Mouse (Mus musculus): ENCODE data around the gene Pnmal2.

Gene Pnmal2

DNA sequence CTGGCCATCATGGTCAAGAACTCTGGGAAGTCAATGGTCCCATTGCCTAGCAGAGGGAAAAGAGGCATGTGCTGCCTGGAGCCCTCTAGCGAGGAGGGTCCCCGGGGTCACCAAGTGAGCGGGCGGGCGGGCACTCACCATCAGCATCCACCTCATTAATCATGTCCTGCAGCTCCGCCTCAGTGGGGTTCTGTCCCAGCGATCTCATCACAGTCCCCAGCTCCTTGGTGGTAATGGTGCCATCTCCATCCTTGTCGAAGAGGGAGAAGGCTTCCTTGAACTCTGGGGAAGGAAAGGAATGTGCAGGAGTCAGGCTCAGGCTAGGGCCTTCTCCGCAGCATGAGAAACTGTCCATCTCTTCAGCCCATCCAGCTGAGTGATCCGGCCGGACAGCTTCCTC, 27.0 kb upstream of the Pnmal2 start:
- WGBS, result 80% methylated on average over 11 of the region's 11 CpGs

DNA sequence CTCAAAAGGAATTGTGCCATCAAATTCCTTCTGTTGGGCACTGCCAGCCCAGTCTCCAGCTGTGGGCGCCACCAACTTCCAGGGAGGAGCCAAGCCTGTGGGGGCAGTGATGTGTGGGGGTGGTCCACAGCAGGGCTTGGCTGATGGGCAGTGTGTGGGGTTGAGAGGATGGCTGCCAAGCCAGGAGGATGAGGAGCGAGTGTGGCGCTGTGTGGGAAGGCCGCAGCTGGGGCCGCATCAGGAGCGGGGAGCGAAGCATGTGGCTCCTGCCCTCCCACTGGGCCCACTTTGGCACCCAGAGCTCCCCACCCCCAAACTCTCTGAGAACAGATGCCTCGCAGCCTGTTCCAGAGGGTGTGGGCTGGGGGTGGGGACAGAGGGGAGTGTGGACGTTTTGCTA, 26.5 kb upstream of the Pnmal2 start:
- WGBS, result 27% methylated on average over 9 of the region's 9 CpGs

DNA sequence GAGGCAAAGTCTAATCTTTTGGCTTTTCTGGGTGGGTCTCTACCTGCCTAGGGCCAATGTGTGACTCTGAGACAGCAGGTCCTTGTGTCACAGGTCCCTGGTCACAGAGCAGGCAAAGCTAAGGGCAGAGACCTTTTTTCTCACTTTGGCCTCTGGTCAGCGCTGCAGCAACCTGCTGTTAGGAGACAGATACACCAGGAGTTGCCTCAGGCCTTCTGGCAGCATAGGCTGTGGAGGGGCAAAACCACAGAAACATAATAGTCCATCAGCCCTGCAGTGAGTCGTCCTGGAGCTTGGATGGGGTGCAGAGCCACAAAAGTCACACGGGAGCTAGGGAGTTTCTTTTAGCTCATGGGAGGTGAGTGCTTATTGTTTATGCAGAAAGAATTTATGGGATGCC, 25.8 kb upstream of the Pnmal2 start:
- WGBS, result 53% methylated on average over 3 of the region's 3 CpGs

DNA sequence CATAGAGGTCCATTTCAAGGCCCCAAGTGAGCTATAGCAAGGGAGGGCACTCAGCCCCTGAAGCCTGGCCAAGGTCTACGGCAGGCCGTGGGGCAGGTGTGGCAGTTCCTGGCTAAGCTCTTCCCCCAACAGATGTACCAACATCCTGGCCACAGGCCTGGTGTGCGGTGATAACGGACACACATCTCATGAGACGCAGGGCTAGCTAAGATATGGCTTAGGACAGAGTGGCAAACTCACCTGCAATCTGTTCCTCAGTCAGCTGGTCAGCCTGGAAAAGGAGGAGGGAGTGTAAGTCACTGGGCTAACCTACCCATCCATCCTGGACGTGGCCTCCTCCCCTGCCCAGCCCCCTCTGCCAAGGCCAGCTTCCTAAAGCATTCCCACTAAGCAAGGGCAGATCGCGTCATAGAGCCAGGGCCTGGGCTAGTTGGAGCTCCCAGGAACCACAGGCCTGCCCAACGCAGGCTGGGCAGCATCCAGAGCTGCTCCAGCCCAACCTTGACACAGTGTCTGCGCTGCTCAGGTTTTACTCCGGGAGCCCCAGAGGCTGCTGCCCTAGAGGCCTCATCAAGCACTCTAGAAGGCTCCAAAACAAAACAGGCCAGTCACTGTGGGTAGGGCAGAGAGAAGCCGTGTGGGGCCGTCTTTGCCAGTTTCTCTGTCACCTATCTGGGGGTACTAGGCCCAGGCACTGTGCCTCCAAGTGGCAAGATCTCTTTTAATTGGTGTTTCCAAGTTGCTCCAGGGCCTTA, 24.9 kb upstream of the Pnmal2 start:
- 30% methylated on average over 13 of the region's 13 CpGs for WGBS

DNA sequence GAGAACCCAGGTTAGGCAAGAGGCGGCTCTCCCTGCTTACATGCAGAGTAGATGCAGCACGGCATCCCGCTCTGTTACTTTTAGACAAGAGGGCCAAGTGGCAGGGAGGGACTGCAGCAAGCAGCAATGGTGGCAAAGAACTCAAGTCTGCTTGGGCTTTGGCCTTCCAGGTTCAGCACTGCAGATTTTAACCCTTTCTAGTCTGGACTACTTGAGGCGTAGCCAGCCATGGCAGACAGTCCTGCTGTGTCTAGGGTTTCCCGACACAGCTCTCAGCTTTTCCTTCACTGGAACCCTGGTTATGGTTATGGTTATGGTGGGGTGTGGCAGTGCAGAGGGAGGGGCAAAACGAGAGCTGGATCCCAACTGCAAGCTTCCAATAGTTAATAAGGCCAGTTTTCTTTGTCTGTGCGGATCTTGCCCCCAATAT, 24.3 kb upstream of the Pnmal2 start:
- WGBS, result 25% methylated on average over 7 of the region's 7 CpGs

DNA sequence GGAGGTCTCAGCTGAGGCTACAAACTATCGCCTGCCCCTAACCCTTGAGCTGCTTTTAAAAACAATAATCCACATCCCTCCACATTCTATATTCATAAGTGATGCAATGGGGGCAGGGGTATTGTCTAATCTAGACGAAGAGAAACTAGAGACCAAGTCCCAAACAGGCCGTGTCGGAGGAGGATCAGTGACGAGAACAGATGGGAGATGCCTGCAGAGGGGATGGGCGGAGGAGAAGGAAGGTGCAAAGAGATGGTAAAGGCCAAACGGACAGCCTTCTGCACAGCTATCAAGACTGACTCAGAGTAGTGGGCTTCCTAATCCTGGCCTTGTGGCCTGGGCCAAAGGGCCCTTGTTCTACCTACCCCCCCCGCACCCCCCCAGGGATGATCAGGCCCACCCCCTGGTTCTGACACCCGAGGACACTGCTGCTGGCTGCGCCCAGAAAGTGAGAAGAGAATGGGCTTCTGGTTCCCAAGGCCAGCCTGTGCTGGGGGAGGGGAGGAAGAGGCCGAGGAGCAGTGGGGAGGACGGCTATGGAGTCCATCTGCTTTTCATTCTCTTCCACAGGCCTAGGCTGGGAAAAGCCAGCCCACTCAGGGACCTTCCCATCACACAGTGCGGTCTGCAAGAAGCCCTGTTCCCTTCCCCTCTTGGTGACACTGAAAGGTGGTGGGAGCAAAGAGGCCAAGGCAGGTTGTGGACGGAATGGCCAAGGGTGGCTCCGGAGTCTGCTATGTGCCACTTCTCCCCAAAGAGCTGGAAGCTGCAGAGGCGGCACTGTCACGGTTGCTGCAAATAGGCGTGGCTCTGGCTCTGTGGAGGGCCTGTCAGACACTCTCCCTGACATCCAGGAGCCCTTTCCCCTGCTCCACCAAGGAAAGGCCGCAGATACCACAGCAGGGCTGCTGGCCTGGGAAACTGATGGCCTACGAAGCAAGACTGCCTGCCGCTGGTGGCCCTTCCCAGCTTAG, 23.4 kb upstream of the Pnmal2 start:
- WGBS, result 24% methylated on average over 21 of the region's 21 CpGs

DNA sequence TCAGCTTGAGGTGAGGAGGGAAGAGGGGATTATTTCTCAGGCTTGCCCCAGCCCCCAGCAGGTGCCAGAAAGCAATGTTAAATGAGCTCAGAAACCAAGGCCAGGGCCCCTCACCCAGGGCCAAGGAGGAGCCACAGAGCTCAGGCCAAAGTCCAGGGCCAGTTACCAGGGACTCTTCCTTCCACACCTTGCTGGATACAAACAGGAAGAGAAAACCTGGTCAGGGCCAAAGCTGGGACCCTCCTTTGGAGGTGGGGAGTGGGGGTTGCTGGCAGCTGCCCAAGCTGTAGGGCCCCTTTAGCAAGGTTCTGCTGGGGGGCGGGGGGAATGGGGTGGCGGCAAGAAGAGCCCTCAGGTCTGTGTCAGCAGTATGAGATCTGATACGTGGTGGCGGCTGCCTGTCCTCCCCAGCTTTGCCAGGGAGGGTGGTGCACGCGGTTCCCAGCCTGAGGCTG, 22.6 kb upstream of the Pnmal2 start:
- WGBS, result 12% methylated on average over 6 of the region's 6 CpGs

DNA sequence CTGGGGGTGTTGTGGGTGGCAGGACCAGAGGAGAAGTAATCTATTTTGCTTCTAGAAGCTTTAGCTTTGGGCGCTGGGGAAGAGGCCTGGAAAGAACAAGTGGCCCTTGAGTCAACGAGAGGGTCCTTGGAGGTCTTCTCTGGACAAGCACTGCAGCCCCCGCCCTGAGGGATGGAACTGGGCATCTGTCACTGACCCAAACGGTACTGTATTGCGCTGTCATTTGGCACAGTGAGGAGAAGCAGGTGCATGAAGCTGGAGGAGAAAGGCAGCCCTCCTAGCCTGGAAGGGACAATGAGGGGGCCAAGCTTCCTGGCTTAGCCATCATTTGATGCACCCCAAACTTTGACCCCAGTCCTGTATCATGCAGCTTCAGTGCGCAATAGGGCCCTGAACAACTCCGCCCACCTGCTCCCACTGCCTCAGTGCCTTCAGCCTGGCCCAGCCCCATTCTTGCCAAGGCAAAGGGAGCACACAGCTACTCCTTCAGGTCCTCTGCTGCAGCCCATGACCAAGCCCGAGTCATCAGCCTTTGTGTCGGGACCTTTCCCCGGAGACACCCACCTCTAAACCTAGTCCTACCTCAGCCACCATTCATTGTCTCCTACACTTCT, 22.0 kb upstream of the Pnmal2 start:
- 10% methylated on average over 10 of the region's 10 CpGs for WGBS

DNA sequence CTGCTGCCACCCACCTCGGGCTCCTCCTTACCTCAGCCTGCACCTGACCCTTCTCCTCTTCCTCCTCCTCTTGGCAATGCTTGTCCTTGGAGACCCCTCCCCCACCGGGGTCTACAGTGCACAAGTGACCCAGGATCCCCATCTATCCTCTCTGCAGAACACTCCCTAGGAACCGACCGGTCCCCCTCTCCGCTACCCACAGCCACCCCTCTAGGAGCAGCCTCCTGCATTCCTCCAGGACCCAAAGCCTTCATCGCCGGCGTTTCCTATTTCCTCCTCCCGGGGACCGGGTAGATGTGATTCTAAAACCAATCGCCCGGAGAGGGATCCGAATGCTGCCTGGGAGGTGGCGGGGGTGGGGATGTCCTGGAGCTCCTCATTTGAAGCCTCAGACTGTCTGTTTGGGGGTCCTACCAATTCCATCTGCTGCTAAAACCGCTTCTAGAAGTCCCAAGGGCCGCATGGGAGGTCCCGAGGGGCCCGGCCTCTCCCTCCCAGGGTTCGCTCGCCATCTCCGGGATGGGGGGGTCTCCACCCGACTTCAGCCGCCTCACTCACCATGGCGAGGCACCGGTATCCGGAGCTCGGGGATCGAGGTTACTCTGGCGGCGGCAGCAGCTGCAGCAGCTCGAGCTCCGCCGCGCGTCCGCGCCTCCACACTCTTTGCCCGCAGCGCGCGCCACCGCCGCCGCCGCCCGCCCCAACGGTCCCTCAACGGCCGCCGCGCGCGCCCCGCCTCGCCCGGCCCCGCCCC, 21.0 kb upstream of the Pnmal2 start:
- WGBS, result under 1% methylated on average over 47 of the region's 57 CpGs

DNA sequence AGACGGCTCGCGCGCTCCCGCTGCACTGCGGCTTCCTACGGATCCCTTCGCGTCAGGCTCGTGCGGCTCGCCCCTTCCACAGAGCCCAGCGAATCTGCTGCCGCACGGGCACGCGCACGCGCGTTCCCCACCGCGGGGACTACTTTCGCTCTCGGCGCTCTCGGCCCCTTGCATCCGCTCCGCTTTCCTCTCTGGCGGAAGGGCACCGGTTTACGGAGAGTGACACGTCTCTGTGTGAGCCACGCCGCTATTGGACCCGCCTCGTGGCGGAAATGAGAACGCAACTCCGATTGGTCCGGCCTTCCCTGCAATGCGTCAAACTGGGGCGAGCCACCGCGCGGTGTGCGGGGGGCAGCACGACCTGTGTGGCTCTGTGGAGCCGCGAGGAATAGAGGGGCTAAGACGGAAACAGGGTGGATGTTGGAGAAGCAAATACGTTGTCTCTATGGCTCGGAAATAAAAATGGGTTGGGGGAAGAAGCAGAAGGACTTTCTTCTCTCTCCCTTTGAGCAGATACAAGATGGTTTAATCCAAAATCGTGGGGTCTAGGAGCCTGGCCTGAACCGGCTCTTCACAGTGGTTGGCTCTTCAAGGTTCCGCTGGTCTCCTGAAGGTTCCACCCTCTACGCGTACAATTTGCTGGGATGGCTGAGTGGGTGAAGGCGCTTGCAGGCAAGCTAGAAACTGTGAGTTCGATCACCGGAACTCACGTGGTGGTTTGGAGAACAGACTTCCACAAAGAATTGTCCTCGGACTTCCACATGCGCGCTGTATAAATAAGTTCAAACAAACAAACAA, 20.2 kb upstream of the Pnmal2 start, which contains the start of gene Calm3:
Gene Calm3, minus strand, starts transcription at position 78 of the 798 bp plus-strand sequence.
- 1% methylated on average over 64 of the region's 64 CpGs for WGBS

DNA sequence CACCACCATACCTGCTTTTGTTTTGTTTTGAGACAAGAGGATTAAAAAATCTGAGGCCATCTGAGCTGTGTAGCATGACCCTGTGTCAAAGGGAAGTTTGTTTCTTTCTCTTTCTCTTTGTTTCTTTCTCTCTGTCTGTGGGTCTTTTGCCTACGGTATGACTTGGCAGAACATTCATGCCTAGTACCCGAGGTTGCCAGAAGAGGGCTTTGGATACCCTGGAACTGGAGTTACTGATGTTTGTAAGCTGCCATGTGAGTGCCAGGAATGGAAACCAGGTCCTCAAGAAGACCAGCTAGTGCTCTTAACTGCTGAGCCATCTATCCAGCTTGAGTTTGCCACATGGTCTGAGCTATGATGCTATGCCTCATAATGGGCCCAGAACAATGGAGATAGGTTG, 16.1 kb upstream of the Pnmal2 start:
- WGBS, result 31% methylated on average over 2 of the region's 2 CpGs

DNA sequence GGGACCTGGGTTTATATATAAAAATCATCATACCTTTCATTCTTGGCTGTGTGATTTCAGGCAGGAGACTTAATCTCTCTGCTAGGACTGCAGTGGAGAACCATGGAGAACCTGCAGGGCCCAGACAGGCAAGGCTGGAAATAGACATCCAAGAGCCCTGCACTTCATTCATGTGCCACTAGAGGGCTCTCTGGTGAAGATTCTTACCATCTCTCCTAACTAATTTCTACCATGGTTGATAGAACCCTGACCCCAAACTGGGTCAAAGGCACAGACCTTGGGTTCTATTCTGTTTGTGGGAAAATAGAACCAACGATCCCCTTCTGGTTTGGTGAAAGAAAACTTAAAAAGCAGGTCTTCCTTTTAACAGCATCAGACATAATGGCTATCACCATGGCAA, 13.6 kb upstream of the Pnmal2 start:
- 0% methylated on average over 1 of the region's 1 CpGs for WGBS

DNA sequence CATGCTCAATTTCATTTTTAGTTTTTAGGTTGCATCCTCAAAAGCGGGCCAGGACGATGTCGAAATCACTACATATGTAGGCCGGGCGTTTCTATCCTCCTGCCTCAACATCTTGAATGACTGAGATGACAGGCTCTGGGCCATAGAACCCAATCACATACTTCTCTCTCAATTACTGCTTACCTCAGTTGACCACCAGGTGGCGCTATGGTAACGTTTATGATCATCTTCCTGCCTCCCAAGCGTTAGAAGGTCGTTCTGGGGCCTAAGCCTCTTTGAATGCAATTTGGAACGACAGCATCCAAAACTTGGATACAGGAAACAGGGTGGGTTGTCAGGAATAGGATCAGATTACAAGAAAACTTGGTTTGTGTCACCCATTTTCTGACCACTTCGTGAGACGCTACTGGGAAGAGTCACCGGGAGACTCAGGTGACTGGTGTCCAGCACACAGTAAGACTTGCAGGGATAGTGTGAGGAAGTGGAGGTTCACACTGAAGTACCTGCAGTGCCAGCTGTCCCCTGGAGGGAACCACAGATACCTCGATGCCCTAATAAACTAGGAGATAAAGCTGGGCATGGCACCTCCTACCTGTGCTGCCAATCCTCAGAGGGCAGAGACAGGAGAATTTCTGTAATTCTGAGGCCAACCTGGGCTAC, 12.4 kb upstream of the Pnmal2 start:
- 15% methylated on average over 14 of the region's 14 CpGs for WGBS

DNA sequence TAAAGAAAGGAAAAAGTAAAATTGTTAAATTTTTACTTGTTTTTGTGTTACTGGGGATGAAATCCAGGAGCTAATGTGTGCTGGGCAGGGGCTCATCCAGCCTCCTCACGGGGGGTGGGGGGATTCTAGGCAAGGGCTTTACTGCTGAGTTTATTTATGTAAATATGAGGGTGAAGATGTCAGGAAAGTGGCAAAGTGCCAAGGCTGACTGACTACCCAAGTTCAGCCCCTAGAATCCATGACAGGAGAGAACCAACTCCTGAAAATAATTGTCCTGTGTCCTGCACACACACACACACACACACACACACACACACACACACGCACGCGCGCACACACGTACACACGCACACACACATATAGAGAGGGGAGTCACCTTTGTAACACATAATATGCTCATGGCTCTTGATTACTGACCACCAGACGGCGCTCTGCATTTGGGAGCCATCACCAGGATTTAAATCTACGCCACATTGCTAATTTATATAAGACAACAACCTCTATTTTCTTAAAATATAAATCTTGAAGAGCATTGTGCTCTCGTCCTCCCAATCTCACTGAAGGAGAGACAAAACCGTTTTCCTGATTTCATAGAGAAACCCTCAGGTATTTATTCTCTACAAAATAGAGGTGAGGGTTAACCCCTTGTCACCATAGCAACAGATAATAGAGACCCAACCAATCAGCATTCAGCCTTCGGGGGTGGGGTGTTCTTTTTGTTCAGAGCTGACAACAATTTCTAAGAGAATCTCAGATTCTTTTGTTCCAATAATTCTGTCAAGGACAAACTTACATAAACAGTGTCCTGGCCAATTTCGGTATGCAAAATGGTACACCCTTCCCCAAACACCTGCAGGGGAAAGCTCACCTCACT, 11.5 kb upstream of the Pnmal2 start:
- WGBS, result 22% methylated on average over 14 of the region's 14 CpGs

DNA sequence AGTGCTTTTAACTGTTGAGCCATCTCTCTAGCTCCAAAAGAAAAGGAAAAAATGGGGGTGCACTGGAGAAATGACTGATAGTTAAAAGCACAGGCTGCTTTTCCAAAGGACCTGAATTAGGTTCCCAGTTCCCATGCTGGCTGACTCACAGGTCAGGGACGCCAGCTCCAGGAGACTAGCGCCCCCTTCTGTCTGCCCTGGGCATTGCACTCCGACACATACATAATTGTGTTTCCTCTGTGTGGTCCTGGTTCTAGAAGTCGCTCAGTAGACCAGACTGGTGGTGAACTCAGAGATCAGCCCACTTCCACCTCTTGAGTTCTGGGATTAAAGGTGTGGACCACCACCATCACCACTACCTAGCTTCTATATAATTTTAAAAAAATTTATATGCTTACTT, 7.2 kb upstream of the Pnmal2 start:
- 50% methylated on average over 4 of the region's 4 CpGs for WGBS

DNA sequence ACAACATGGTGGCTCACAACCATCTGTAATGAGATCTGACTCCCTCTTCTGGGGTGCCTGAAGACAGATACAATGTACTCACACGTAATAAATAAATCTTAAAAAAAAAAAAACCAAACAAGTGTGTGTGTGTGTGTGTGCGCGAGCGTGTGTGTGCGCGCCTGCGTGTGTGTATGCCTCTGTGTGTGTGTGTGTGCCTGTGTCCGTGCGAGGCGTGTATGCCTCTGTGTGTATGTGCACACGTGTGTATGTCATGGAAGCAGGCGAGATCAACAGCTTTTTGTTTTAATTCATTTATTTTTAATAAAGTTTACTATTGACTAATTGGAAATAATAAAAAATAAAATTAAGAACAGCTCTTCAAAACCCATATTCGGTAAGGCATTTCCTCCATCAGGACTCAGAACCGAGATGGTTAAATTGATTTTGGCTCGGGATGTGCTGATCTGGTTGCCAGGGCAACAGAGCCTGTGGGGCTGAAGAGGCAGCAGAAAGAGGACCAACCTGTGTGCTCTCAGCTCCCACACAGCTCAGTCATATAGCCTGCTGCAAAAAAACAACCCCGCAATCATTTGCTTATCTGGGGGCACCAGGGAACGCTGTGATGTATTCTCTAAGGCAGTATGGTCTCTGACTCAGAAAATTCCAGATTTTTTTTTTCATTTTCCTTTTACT, 6.2 kb upstream of the Pnmal2 start:
- 50% methylated on average over 17 of the region's 17 CpGs for WGBS

DNA sequence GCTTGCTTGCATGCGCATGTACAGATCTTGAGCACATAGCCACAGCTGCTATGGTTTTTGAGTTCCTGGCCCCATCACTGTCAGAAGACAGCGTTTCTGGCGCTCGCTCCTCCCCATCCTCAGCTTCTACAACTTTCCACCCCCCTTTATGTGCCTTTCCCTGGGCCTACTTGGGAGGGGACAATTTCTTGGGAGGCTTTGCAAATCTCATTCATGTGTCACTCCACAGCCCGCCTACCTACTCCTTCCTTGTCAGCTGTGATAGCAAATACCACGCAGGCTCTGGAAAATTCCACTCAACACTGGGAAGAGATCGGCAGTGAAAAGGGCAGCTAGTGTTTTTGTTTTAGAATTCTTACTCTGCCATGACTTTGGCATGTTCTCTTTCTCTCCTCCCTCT, 4.2 kb upstream of the Pnmal2 start:
- 29% methylated on average over 7 of the region's 7 CpGs for WGBS

DNA sequence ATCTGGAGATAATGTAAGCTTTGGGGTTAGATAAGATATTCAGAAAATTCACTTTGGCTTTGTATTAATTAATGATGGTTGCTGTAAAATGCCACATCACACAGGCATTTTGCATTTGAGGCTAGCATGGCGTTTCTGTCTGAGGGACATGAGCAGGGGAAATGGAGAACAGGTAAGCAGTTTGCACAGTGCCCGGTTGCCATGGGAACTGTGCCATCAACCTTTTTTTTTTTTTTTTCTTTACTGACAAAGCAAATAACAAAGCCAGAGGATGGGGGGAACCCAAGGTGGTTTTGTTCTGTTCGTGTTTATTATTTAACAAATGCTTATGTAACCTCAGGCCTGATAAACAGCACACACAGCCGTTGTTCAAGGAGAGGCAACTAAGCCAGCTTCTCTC, 1.6 kb upstream of the Pnmal2 start:
- 48% methylated on average over 4 of the region's 4 CpGs for WGBS

Data from cerebral cortex, adult 2 months (tissue).